8 mouse cellular contexts compared by ENCODE assay signal in the genomic region with DNA sequence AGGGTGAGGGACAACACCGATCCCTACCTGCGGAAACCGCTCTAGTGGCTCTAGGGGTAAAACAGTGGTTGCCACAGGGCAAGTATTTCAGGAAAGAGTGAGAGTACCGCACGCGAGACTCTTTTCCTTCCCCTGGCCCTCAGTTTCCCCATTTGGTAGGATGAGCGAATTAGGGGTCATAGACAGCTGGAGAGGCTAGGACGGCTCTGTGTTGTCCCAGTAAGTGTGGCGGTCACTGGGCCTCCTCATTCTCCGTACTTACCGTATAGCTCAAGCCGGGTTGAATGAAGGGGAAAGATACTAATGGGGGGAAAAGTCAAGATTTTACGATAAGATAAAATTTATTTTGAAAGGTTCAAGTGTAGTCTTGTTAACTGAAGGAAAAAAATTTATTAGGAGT. TPM values are rescaled to one million over a fixed set of nuclear protein-coding genes. Genes with fewer than 3 reads are reported as not detected.
DNase-seq lines count a peak whose midpoint lies in the region; ATAC-seq and TF ChIP-seq lines count a peak whose summit lies in the region.

No protein-coding gene starts in this region.

- intact Hi-C loops in heart, postnatal 14 days (cut with DNase I) = loop anchor here (5.0 kb wide), 1 partner anchor 238 kb away; a partner anchor contains a TSS

- peak overlapping the region; percentile 97 for H3K9ac ChIP-seq in heart, embryonic 13.5 days
- H3K9ac ChIP-seq in hindbrain, embryonic 14.5 days = peak overlapping the region; percentile 86
- H3K9ac ChIP-seq in midbrain, embryonic 12.5 days (replicated peaks) = peak overlapping the region; percentile 75

- peak overlapping the region; percentile 94 for H3K4me2 ChIP-seq in heart, embryonic 13.5 days
- peak overlapping the region; percentile 97 for H3K4me2 ChIP-seq in hindbrain, embryonic 14.5 days (replicated peaks)
- peak overlapping the region; percentile 85 for H3K4me2 ChIP-seq in midbrain, embryonic 12.5 days (replicated peaks)

- no peak for ATAC-seq in heart, embryonic 13.5 days (ENCODE audit: extremely low read depth, insufficient number of reproducible peaks, low FRiP score, low TSS enrichment)
- ATAC-seq in hindbrain, embryonic 14.5 days (ENCODE audit: low FRiP score) = no peak; the same call in 1 of the 2 replicates
- ATAC-seq in midbrain, embryonic 12.5 days (ENCODE audit: low FRiP score, low read depth) = peak; percentile 19; the same call in 1 of the 2 replicates
- no peak for ATAC-seq in inflammation-experienced regulatory T-cells, adult 6 months

- H3K36me3 ChIP-seq in heart, embryonic 13.5 days = no peaks in the 10 kb centered on the region
- H3K36me3 ChIP-seq in hindbrain, embryonic 14.5 days (replicated peaks; ENCODE audit: control insufficient read depth, insufficient read depth) = no peaks in the 10 kb centered on the region
- H3K36me3 ChIP-seq in midbrain, embryonic 12.5 days = no peaks in the 10 kb centered on the region

- no peak for DNase-seq in heart, postnatal 14 days
- no peak for DNase-seq in hindbrain, embryonic 14.5 days (ENCODE audit: low spot score)
- no peak for DNase-seq in layer of hippocampus, adult 9-10 months (ENCODE audit: low spot score)
- DNase-seq in adipocyte (ENCODE audit: low spot score) = no peak

- H3K27me3 ChIP-seq in heart, embryonic 13.5 days (replicated peaks) = peaks cover 9% of the 10 kb centered on the region
- peaks cover 6% of the 10 kb centered on the region; the same call in 1 of the 2 replicates for H3K27me3 ChIP-seq in hindbrain, embryonic 14.5 days (ENCODE audit: control insufficient read depth, insufficient read depth, low read length)
- peaks cover 9% of the 10 kb centered on the region; the same call in 1 of the 2 replicates for H3K27me3 ChIP-seq in midbrain, embryonic 12.5 days

- WGBS in heart, embryonic 13.5 days = 5% methylated on average over 13 of the region's 13 CpGs
- 6% methylated on average over 13 of the region's 13 CpGs for WGBS in bone marrow, adult 2 months
- WGBS in hindbrain, embryonic 14.5 days = 7% methylated on average over 13 of the region's 13 CpGs
- 10% methylated on average over 13 of the region's 13 CpGs for WGBS in midbrain, embryonic 12.5 days

- H3K4me3 ChIP-seq in heart, embryonic 13.5 days = peak overlapping the region; percentile 98
- H3K4me3 ChIP-seq in bone marrow, adult 2 months (replicated peaks; ENCODE audit: control insufficient read depth, low read depth, low read length) = peak overlapping the region; percentile 99
- H3K4me3 ChIP-seq in hindbrain, embryonic 14.5 days (replicated peaks; ENCODE audit: low read length) = peak overlapping the region; percentile 88
- H3K4me3 ChIP-seq in midbrain, embryonic 12.5 days = peak overlapping the region; percentile 59

- no peak overlapping the region for H3K27ac ChIP-seq in heart, embryonic 13.5 days (replicated peaks)
- H3K27ac ChIP-seq in bone marrow, adult 2 months (ENCODE audit: control insufficient read depth, insufficient read depth, low read depth, low read length, poor library complexity) = no peak overlapping the region
- peak overlapping the region; percentile 41; the same call in 1 of the 2 replicates for H3K27ac ChIP-seq in hindbrain, embryonic 14.5 days
- H3K27ac ChIP-seq in midbrain, embryonic 12.5 days (replicated peaks) = no peak overlapping the region

- no peak for TF ChIP-seq CTCF in bone marrow, adult 2 months (IDR thresholded peaks at IDR 0.05; ENCODE audit: control insufficient read depth, insufficient read depth, low read length)

- no peak for TF ChIP-seq POLR2A in bone marrow, adult 2 months (IDR thresholded peaks at IDR 0.05; ENCODE audit: borderline replicate concordance, control insufficient read depth, low read depth, low read length)

- H3K9me3 ChIP-seq in heart, embryonic 13.5 days = no peaks in the 10 kb centered on the region
- no peaks in the 10 kb centered on the region for H3K9me3 ChIP-seq in hindbrain, embryonic 14.5 days (ENCODE audit: control insufficient read depth, low read length)
- no peaks in the 10 kb centered on the region for H3K9me3 ChIP-seq in midbrain, embryonic 12.5 days

- H3K4me1 ChIP-seq in heart, embryonic 13.5 days = peaks cover 35% of the 10 kb centered on the region
- no peaks in the 10 kb centered on the region; the same call in 1 of the 2 replicates for H3K4me1 ChIP-seq in bone marrow, adult 2 months (ENCODE audit: control insufficient read depth, insufficient read depth, low read length)
- H3K4me1 ChIP-seq in hindbrain, embryonic 14.5 days (replicated peaks; ENCODE audit: control insufficient read depth, insufficient read depth, low read length) = peaks cover 11% of the 10 kb centered on the region; the same call in 1 of the 2 replicates
- H3K4me1 ChIP-seq in midbrain, embryonic 12.5 days = peaks cover 12% of the 10 kb centered on the region

RNA-seq across cellular contexts. Expression of a gene that starts 0.5 kb away (rescaled TPM):
- polyA plus RNA-seq in heart, embryonic 13.5 days (2015; fragmentation: Nextera tagmentation; extraction: Ambion mirVana) = 133 TPM in 2 replicates
- total RNA-seq in heart, postnatal 14 days (2021) = 100 to 1,000 TPM in 1 of 2 experiments, 10 to 100 TPM in 1; 95.8 to 109 TPM
- 5.7 and 9.3 TPM in 2 replicates for polyA plus RNA-seq in bone marrow, adult 2 months (2011; ENCODE audit: insufficient read depth, insufficient read length, low replicate concordance, missing spikeins)
- polyA plus RNA-seq in hindbrain, embryonic 14.5 days (2014; fragmentation: Nextera tagmentation; extraction: Ambion mirVana) = 225 TPM in 2 replicates
- polyA plus RNA-seq in midbrain, embryonic 12.5 days (2016; fragmentation: Nextera tagmentation; extraction: Ambion mirVana) = 125 and 129 TPM in 2 replicates
- polyA plus RNA-seq in inflammation-experienced regulatory T-cells, adult 6 months (2017; shearing (Covaris generic)) = 100 to 1,000 TPM; 128 to 162 (median 150) TPM

RNA-seq across cellular contexts. Expression of a gene that starts 0.5 kb away (rescaled TPM):
- polyA plus RNA-seq in heart, embryonic 13.5 days (2015; fragmentation: Nextera tagmentation; extraction: Ambion mirVana) = 9.9 and 10.3 TPM in 2 replicates
- total RNA-seq in heart, postnatal 14 days (2021) = 10 to 100 TPM; 18.3 to 18.4 TPM
- 4.0 and 4.3 TPM in 2 replicates for polyA plus RNA-seq in bone marrow, adult 2 months (2011; ENCODE audit: insufficient read depth, insufficient read length, low replicate concordance, missing spikeins)
- 17.4 and 17.7 TPM in 2 replicates for polyA plus RNA-seq in hindbrain, embryonic 14.5 days (2014; fragmentation: Nextera tagmentation; extraction: Ambion mirVana)
- 15.8 TPM in 2 replicates for polyA plus RNA-seq in midbrain, embryonic 12.5 days (2016; fragmentation: Nextera tagmentation; extraction: Ambion mirVana)
- polyA plus RNA-seq in inflammation-experienced regulatory T-cells, adult 6 months (2017; shearing (Covaris generic)) = 10 to 100 TPM; 15.3 to 22.3 (median 19.0) TPM

Comparison
In these comparisons a context has a peak if more than half of its experiments do, and no peak if none do; other contexts are left out.
1. RNA of a gene that starts 0.5 kb away (polyA plus RNA-seq): 225 TPM in hindbrain, embryonic 14.5 days, 128 to 162 TPM in inflammation-experienced regulatory T-cells, adult 6 months, 133 TPM in heart, embryonic 13.5 days and 125 to 129 TPM in midbrain, embryonic 12.5 days; 5.7 to 9.3 TPM in bone marrow, adult 2 months; every median in the first group is over 10 times any median in the second.
2. Peak in every context shown above with its lines, with median percentiles within 50 percentile points of each other: H3K4me2 ChIP-seq, H3K4me3 ChIP-seq and H3K9ac ChIP-seq.